Mouse (Mus musculus) liver, embryonic 11.5 days (tissue): Measurements from ENCODE around the gene Nmnat2. TPM values are rescaled to one million over a fixed set of nuclear protein-coding genes. Genes with fewer than 3 reads are reported as not detected.

Experiments
- ATAC-seq: fragments of 200-750 bp; cut with Nextera tagmentation; replicated peaks from 2 replicates; pipeline ENCODE4 v1.8.0; 2017; ENCODE audit warnings: moderate number of reproducible peaks, mild to moderate bottlenecking, moderate TSS enrichment, moderate library complexity; ENCODE audit not compliant: low FRiP score
- DNase-seq: peaks from one replicate; pipeline ENCODE4 v3.0.0-alpha.2; 2017; ENCODE audit warnings: low spot score
- H3K27ac ChIP-seq: fragments of 300-500 bp; sonication (generic); 2 replicates; pipeline ENCODE4 v1.5.1; 2014; ENCODE audit warnings: mild to moderate bottlenecking, low read depth, low read length, control low read depth
- H3K27me3 ChIP-seq: fragments of 300-500 bp; sonication (generic); replicated peaks from 2 replicates; pipeline ENCODE4 v1.6.1; 2014; ENCODE audit warnings: low read length, mixed read lengths; ENCODE audit not compliant: control insufficient read depth, insufficient read depth
- H3K36me3 ChIP-seq: fragments of 300-500 bp; sonication (generic); 2 replicates; pipeline ENCODE4 v1.6.1; 2014; ENCODE audit warnings: mild to moderate bottlenecking, low read length, moderate library complexity, mixed read lengths; ENCODE audit not compliant: control insufficient read depth, insufficient read depth
- H3K4me1 ChIP-seq: fragments of 300-500 bp; sonication (generic); replicated peaks from 2 replicates; pipeline ENCODE4 v1.6.1; 2014; ENCODE audit warnings: low read length, mixed read lengths; ENCODE audit not compliant: control insufficient read depth, insufficient read depth
- H3K4me2 ChIP-seq: fragments of 300-500 bp; sonication (generic); 2 replicates; pipeline ENCODE4 v1.6.1; 2014; ENCODE audit warnings: mild to moderate bottlenecking, control low read depth, moderate library complexity
- H3K4me3 ChIP-seq: fragments of 300-500 bp; sonication (generic); 2 replicates; pipeline ENCODE4 v1.5.1; 2014; ENCODE audit warnings: low read depth, low read length, control low read depth
- H3K9ac ChIP-seq: fragments of 300-500 bp; sonication (generic); 2 replicates; pipeline ENCODE4 v1.6.1; 2014; ENCODE audit warnings: low read depth, low read length, control low read depth
- H3K9me3 ChIP-seq: fragments of 300-500 bp; sonication (generic); 2 replicates; pipeline ENCODE4 v1.6.1; 2016; ENCODE audit warnings: low read length, inconsistent platforms, mixed read lengths; ENCODE audit not compliant: control insufficient read depth
- WGBS: fragments of 180-500 bp; shearing (Covaris S2); extraction: QIAGEN DNeasy Blood & Tissue Kit; methylation state at CpG from one replicate; pipeline ENCODE4 v1.1.7; 2014; 5-methylcytosine and 5-hydroxymethylcytosine counted together
- polyA plus RNA-seq: library from polyadenylated mRNA; unstranded; fragments of >200 nt; fragmentation: Nextera tagmentation; extraction: Ambion mirVana; gene quantifications from 2 replicates; pipeline ENCODE4 v1.2.1, GENCODE M21; 2014

Nmnat2 gene
- polyA plus RNA-seq: 0.10 and 0.27 TPM in 2 replicates

GRCm38 (mm10) chr1:152954821-152955523, at the start of gene Nmnat2:
Gene Nmnat2 (plus strand): TSS chr1:152954993.
- 2% methylated on average over 42 of the region's 42 CpGs for WGBS
- no peak within 1 kb of the TSS for H3K27ac ChIP-seq
- H3K36me3 ChIP-seq: no peaks in the 10 kb centered on the region
- peaks cover 37% of the 10 kb centered on the region for H3K27me3 ChIP-seq
- no peak within 1 kb of the TSS for H3K9ac ChIP-seq
- peak within 1 kb of the TSS; percentile 60 for H3K4me2 ChIP-seq
- no peak for ATAC-seq
- no peaks in the 10 kb centered on the region for H3K9me3 ChIP-seq
- peak; percentile 34 for DNase-seq
- H3K4me3 ChIP-seq: peak within 1 kb of the TSS; percentile 30
- H3K4me1 ChIP-seq: no peaks in the 10 kb centered on the region; the same call in 1 of the 2 replicates

GRCm38 (mm10) chr1:152913483-152914460, 41.0 kb upstream of the Nmnat2 start:
- H3K4me1 ChIP-seq: no peaks in the 10 kb centered on the region
- H3K9me3 ChIP-seq: no peaks in the 10 kb centered on the region
- 58% methylated on average over 6 of the region's 6 CpGs for WGBS
- no peak overlapping the region for H3K4me3 ChIP-seq
- no peak overlapping the region for H3K4me2 ChIP-seq
- ATAC-seq (no peak), DNase-seq (no peak)
- H3K27me3 ChIP-seq: no peaks in the 10 kb centered on the region
- H3K9ac ChIP-seq: no peak overlapping the region
- H3K27ac ChIP-seq: no peak overlapping the region
- no peaks in the 10 kb centered on the region for H3K36me3 ChIP-seq

GRCm38 (mm10) chr1:152915766-152916165, 39.0 kb upstream of the Nmnat2 start:
- WGBS: 55% methylated on average over 5 of the region's 5 CpGs
- no peak overlapping the region for H3K9ac ChIP-seq
- H3K9me3 ChIP-seq: no peaks in the 10 kb centered on the region
- DNase-seq (no peak), ATAC-seq (no peak)
- no peaks in the 10 kb centered on the region for H3K36me3 ChIP-seq
- H3K4me3 ChIP-seq: no peak overlapping the region
- H3K4me2 ChIP-seq: no peak overlapping the region
- H3K4me1 ChIP-seq: no peaks in the 10 kb centered on the region
- H3K27me3 ChIP-seq: no peaks in the 10 kb centered on the region
- H3K27ac ChIP-seq: no peak overlapping the region

- Histone ChIP-seq H3K4me1 (no peaks in the 10 kb centered on the region), H3K4me3 (no peak overlapping the region), H3K9me3 (no peaks in the 10 kb centered on the region), H3K4me2 (no peak overlapping the region), H3K27me3 (no peaks in the 10 kb centered on the region), H3K36me3 (no peaks in the 10 kb centered on the region), H3K9ac (no peak overlapping the region), H3K27ac (no peak overlapping the region)
- ATAC-seq: no peak
- no peak for DNase-seq
- WGBS: 74% methylated on average over 5 of the region's 5 CpGs
Observed at GRCm38 (mm10) chr1:152916936-152917335, 37.9 kb upstream of the Nmnat2 start.

- DNase-seq: no peak
- no peak for ATAC-seq
- Histone ChIP-seq H3K27ac (no peak overlapping the region), H3K36me3 (no peaks in the 10 kb centered on the region), H3K9ac (no peak overlapping the region), H3K4me2 (no peak overlapping the region), H3K9me3 (no peaks in the 10 kb centered on the region), H3K4me3 (no peak overlapping the region), H3K4me1 (no peaks in the 10 kb centered on the region), H3K27me3 (no peaks in the 10 kb centered on the region)
- WGBS: 74% methylated on average over 4 of the region's 4 CpGs
Observed at GRCm38 (mm10) chr1:152917626-152918025, 37.2 kb upstream of the Nmnat2 start.

- no peak overlapping the region for H3K4me2 ChIP-seq
- no peak overlapping the region for H3K4me3 ChIP-seq
- no peaks in the 10 kb centered on the region for H3K4me1 ChIP-seq
- no peak for DNase-seq
- no peaks in the 10 kb centered on the region for H3K9me3 ChIP-seq
- no peaks in the 10 kb centered on the region for H3K27me3 ChIP-seq
- ATAC-seq: no peak
- H3K36me3 ChIP-seq: no peaks in the 10 kb centered on the region
- no peak overlapping the region for H3K9ac ChIP-seq
- WGBS: 75% methylated on average over 3 of the region's 3 CpGs
- H3K27ac ChIP-seq: no peak overlapping the region
Observed at GRCm38 (mm10) chr1:152921786-152922185, 33.0 kb upstream of the Nmnat2 start.

- no peak for ATAC-seq
Observed at GRCm38 (mm10) chr1:152933962-152934361, 20.8 kb upstream of the Nmnat2 start.

GRCm38 (mm10) chr1:152935476-152935875, 19.3 kb upstream of the Nmnat2 start:
- no peaks in the 10 kb centered on the region for H3K9me3 ChIP-seq
- no peaks in the 10 kb centered on the region for H3K27me3 ChIP-seq
- DNase-seq (no peak), ATAC-seq (no peak)
- H3K9ac ChIP-seq: no peak overlapping the region
- no peaks in the 10 kb centered on the region for H3K4me1 ChIP-seq
- no peak overlapping the region for H3K27ac ChIP-seq
- 82% methylated on average over 6 of the region's 6 CpGs for WGBS
- H3K4me2 ChIP-seq: no peak overlapping the region
- H3K36me3 ChIP-seq: no peaks in the 10 kb centered on the region
- no peak overlapping the region for H3K4me3 ChIP-seq

More at GRCm38 (mm10) chr1:152933962-152934361, 20.8 kb upstream of the Nmnat2 start:
- no peak for DNase-seq
- Histone ChIP-seq H3K4me2 (peak overlapping the region; percentile 16), H3K27ac (no peak overlapping the region), H3K4me1 (no peaks in the 10 kb centered on the region), H3K27me3 (no peaks in the 10 kb centered on the region), H3K9me3 (no peaks in the 10 kb centered on the region), H3K4me3 (no peak overlapping the region), H3K36me3 (no peaks in the 10 kb centered on the region), H3K9ac (no peak overlapping the region)
- WGBS: 49% methylated on average over 11 of the region's 11 CpGs
